Mouse (Mus musculus): Measurements from ENCODE around the gene Fstl4.

- TF ChIP-seq GATA1 (IDR thresholded peaks at IDR 0.05; ENCODE audit: low read depth, low read length) (no peak), CTCF (IDR thresholded peaks at IDR 0.05 in 2 of 3, conservative IDR thresholded peaks at IDR 0.05 in 1 of 3; ENCODE audit: control insufficient read depth in 1 of 3, insufficient read depth in 1 of 3, low read depth in 2 of 3, low read length in 3 of 3, poor library complexity in 1 of 3, severe bottlenecking in 1 of 3) (no peak), CHD1 (IDR thresholded peaks at IDR 0.05; ENCODE audit: low read depth, low read length) (no peak), ZNF384 (IDR thresholded peaks at IDR 0.05; ENCODE audit: low read depth, low read length) (no peak), MAFK (IDR thresholded peaks at IDR 0.05; ENCODE audit: borderline replicate concordance, low read depth, low read length) (no peak), ZMIZ1 (IDR thresholded peaks at IDR 0.05; ENCODE audit: low read depth, low read length) (no peak), POLR2A (IDR thresholded peaks at IDR 0.05; ENCODE audit: control insufficient read depth in 1 of 2, insufficient read depth in 1 of 2, low read depth in 1 of 2, low read length in 2 of 2, poor library complexity in 1 of 2) (no peak), SIN3A (IDR thresholded peaks at IDR 0.05; ENCODE audit: low read length) (no peak), TCF12 (IDR thresholded peaks at IDR 0.05; ENCODE audit: low read depth, low read length) (no peak), MAX (IDR thresholded peaks at IDR 0.05; ENCODE audit: low read length) (no peak)
Observed at GRCm38 (mm10) chr11:53068479-53069065, 304.1 kb downstream of the Fstl4 start.

All from MEL (cell line).